Mouse (Mus musculus) myocyte (in vitro differentiated cells): ENCODE data around the gene Tac2.

Experiments
- MAX ChIP-seq: IDR thresholded peaks from one replicate; pipeline ENCODE4 v1.6.1; 2011; ENCODE audit warnings: low read depth, mild to moderate bottlenecking, control low read depth
- MYOD1 ChIP-seq, 3 experiments: IDR thresholded peaks; one replicate each; pipeline ENCODE4 v1.6.1; 2011; ENCODE audit warnings: control low read depth in 2 of 3, low read depth in 2 of 3, mild to moderate bottlenecking in 2 of 3, moderate library complexity in 1 of 3; ENCODE audit not compliant: insufficient read length in 2 of 3, control insufficient read depth in 1 of 3
- POLR2A ChIP-seq: IDR thresholded peaks from one replicate; pipeline ENCODE4 v1.6.1; 2011; ENCODE audit warnings: low read depth, mild to moderate bottlenecking, control low read depth, moderate library complexity; ENCODE audit not compliant: insufficient read length
- REST ChIP-seq: IDR thresholded peaks from one replicate; pipeline ENCODE4 v1.6.1; 2011; ENCODE audit warnings: mild to moderate bottlenecking, control low read depth, moderate library complexity; ENCODE audit not compliant: insufficient read depth, insufficient read length

DNA sequence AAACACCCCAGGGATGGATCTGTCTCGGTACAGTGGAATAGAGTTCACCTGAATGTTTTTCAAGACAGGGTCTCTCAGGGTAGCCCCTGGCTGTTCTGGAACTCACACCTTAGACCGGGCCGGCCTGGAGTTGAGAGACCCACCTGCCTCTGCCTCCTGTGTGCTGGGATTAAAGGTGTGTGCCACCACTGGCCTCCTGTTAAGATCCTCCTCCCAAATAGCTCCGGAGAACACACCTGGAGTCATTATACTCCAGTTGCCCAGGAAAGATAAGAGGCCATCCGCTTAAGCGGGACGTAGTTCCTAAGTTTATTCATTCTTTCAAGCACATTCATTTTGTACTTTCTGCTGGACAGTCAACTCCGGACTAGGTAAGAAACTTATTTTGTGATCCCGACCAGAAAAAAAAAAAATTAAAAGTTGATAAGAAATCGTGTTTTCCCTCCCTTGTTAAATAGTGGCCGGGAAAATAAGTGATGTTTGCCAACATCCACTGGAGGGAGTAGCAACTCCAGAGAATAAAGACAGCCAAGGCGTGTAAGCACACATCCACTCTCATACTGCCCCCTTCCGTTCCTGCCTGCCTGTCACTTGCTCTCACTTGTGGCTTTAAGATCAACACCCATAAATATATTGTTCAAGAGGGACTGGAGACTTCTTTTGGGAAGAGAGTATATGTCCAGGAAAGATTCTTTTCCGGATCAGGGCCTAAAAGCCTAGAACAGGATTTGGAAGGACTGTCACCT is 46.5 kb upstream of the Tac2 start:
- TF ChIP-seq MAX (no peak), MYOD1 (IDR thresholded peaks at IDR 0.05; ENCODE audit: control insufficient read depth in 1 of 3, insufficient read length in 2 of 3, low read depth in 2 of 3) (no peak), REST (no peak), POLR2A (no peak)
